Mouse (Mus musculus): Measurements from ENCODE around the gene Ulk4. TPM values are rescaled to one million over a fixed set of nuclear protein-coding genes. Genes with fewer than 3 reads are reported as not detected.

Ulk4 gene
- polyA plus RNA-seq, 1 experiment from 2014 or later: 75.1 TPM

DNA sequence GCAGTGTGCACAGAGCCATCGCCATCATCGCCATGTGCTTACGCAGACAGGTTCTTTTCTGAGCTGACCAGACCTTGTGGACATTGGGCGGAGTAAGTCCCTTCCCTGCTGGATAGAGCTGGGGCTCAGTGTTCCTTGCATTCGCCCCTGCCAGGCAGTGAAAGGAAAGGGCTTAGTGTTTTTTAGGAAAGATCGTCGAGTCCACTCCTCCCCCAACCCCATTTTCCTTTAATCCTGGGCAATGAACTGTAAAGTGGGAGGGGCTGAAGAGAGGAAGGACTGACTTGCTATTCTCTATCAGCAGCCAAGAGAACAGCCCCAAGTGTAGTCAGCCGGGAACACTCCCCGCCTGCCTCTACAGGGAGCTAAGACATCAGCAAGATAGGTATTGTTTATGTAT is 26.8 kb upstream of the Ulk4 start:
- Histone ChIP-seq H3K4me2 (no peak overlapping the region), H3K36me3 (ENCODE audit: control insufficient read depth, insufficient read depth, low read length) (no peaks in the 10 kb centered on the region), H3K9me3 (ENCODE audit: control insufficient read depth, low read length) (no peaks in the 10 kb centered on the region), H3K27ac (ENCODE audit: low read depth, low read length) (no peak overlapping the region), H3K27me3 (replicated peaks; ENCODE audit: control insufficient read depth, insufficient read depth, low read length) (no peaks in the 10 kb centered on the region), H3K4me1 (replicated peaks; ENCODE audit: control insufficient read depth, insufficient read depth, low read length) (peaks cover 21% of the 10 kb centered on the region), H3K9ac (ENCODE audit: low read depth, low read length) (no peak overlapping the region), H3K4me3 (ENCODE audit: low read depth, low read length) (no peak overlapping the region)
- 68% methylated on average over 9 of the region's 9 CpGs for WGBS
- DNase-seq (ENCODE audit: low spot score): no peak
- ATAC-seq (replicated peaks; ENCODE audit: low FRiP score): no peak

DNA sequence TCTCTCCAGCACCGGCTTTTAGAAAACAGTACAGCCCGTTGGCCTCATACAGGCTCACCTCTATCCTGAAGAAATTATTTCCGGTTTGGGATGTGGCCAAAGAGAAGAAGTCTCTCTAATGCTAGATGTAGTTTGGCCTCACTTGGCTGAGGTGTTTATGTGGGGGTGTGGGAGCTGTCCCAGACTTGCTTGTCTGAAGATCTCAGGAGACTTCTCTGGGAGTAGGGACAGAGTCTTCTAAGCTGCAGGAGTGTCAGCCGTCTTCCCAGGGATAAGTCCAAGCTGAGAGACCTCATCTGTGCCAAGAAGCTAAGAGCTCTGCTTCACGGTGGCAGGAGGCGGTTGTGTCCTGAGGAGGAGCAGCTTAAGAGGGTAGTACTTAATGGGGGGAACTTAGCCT is 26.1 kb upstream of the Ulk4 start:
- Histone ChIP-seq H3K27ac (ENCODE audit: low read depth, low read length) (no peak overlapping the region), H3K4me3 (ENCODE audit: low read depth, low read length) (no peak overlapping the region), H3K4me1 (replicated peaks; ENCODE audit: control insufficient read depth, insufficient read depth, low read length) (peaks cover 27% of the 10 kb centered on the region), H3K36me3 (ENCODE audit: control insufficient read depth, insufficient read depth, low read length) (no peaks in the 10 kb centered on the region), H3K27me3 (replicated peaks; ENCODE audit: control insufficient read depth, insufficient read depth, low read length) (no peaks in the 10 kb centered on the region), H3K4me2 (no peak overlapping the region), H3K9me3 (ENCODE audit: control insufficient read depth, low read length) (no peaks in the 10 kb centered on the region), H3K9ac (ENCODE audit: low read depth, low read length) (no peak overlapping the region)
- DNase-seq (ENCODE audit: low spot score) (no peak), ATAC-seq (replicated peaks; ENCODE audit: low FRiP score) (no peak)
- 83% methylated on average over 6 of the region's 6 CpGs for WGBS

DNA sequence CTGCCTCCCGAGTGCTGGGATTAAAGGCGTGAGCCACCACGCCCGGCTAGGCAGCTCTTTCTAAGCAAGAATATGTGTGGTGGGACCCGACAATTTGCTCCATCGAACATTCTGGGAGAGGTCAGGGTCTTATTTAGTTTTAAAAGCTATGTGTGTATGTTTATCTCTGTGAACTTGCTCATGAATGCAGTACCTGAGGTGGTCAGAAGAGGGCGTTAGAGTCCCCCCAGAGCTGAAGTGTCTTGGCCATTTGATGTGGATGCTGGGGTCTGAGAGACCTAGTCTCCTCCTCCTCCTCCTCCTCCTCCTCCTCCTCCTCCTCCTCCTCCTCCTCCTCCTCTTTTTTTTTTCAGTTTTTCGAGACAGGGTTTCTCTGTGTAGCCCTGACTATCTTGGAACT is 25.5 kb upstream of the Ulk4 start:
- 75% methylated on average over 8 of the region's 8 CpGs for WGBS
- Histone ChIP-seq H3K36me3 (ENCODE audit: control insufficient read depth, insufficient read depth, low read length) (no peaks in the 10 kb centered on the region), H3K27me3 (replicated peaks; ENCODE audit: control insufficient read depth, insufficient read depth, low read length) (no peaks in the 10 kb centered on the region), H3K9ac (ENCODE audit: low read depth, low read length) (no peak overlapping the region), H3K9me3 (ENCODE audit: control insufficient read depth, low read length) (no peaks in the 10 kb centered on the region), H3K4me1 (replicated peaks; ENCODE audit: control insufficient read depth, insufficient read depth, low read length) (peaks cover 27% of the 10 kb centered on the region), H3K4me2 (no peak overlapping the region), H3K4me3 (ENCODE audit: low read depth, low read length) (no peak overlapping the region), H3K27ac (ENCODE audit: low read depth, low read length) (no peak overlapping the region)
- DNase-seq (ENCODE audit: low spot score): no peak
- ATAC-seq (replicated peaks; ENCODE audit: low FRiP score): no peak

DNA sequence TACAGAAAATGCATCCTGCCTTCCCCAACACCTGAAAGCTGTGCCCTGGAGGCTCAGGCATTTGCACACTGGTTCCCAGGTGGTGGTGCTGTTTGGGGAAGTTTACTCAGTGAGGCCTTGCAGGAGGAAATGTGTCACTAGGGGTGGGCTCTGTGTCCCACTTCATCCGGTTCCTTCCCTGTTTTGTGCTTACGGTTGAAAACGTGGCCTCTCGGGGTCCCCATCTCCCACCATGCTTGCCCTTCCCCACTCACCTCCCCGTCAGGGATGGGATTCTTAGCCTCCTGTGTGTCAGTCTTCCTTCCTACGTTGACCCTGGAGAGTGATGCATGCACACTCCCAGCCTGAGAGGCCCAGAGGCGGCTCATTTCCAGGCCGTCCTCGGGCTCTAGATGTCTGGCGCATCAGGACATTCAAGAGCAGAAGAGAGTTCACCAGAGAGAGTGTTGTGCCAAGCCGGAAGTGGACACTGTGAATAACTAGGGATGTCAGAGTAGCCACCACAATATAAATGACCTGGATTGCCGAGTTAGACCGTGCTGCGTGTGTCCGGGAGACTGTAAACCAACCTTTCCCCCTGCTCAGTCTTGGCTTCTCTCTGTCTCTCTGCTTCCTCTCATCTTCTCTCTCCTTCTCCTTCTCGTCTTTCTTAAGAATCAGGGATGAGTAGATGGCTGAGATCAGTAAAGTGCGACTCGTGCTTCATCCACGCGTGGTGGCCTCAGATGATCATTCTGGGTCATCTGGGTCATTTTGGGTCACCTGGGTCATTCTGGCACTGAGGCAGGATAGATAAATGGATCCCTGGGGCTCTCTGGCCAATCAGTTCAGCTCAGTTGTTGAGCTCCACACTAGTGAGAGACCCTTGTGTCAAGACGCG is 24.3 kb upstream of the Ulk4 start:
- H3K9me3 ChIP-seq (ENCODE audit: control insufficient read depth, low read length): no peaks in the 10 kb centered on the region
- WGBS: 81% methylated on average over 22 of the region's 22 CpGs
- H3K4me3 ChIP-seq (ENCODE audit: low read depth, low read length): no peak overlapping the region
- ATAC-seq (replicated peaks; ENCODE audit: low FRiP score) (no peak), DNase-seq (ENCODE audit: low spot score) (no peak)
- H3K4me2 ChIP-seq: no peak overlapping the region
- H3K36me3 ChIP-seq (ENCODE audit: control insufficient read depth, insufficient read depth, low read length): no peaks in the 10 kb centered on the region
- peaks cover 7% of the 10 kb centered on the region for H3K27me3 ChIP-seq (replicated peaks; ENCODE audit: control insufficient read depth, insufficient read depth, low read length)
- no peak overlapping the region for H3K27ac ChIP-seq (ENCODE audit: low read depth, low read length)
- peaks cover 30% of the 10 kb centered on the region for H3K4me1 ChIP-seq (replicated peaks; ENCODE audit: control insufficient read depth, insufficient read depth, low read length)
- no peak overlapping the region for H3K9ac ChIP-seq (ENCODE audit: low read depth, low read length)

GRCm38 (mm10) chr9:121299976-121300570 is 23.1 kb upstream of the Ulk4 start:
- H3K27ac ChIP-seq (ENCODE audit: low read depth, low read length): no peak overlapping the region
- no peak overlapping the region for H3K4me2 ChIP-seq
- peaks cover 30% of the 10 kb centered on the region for H3K4me1 ChIP-seq (replicated peaks; ENCODE audit: control insufficient read depth, insufficient read depth, low read length)
- WGBS: 78% methylated on average over 19 of the region's 19 CpGs
- H3K36me3 ChIP-seq (ENCODE audit: control insufficient read depth, insufficient read depth, low read length): no peaks in the 10 kb centered on the region
- no peak overlapping the region for H3K4me3 ChIP-seq (ENCODE audit: low read depth, low read length)
- no peak overlapping the region for H3K9ac ChIP-seq (ENCODE audit: low read depth, low read length)
- peaks cover 14% of the 10 kb centered on the region for H3K27me3 ChIP-seq (replicated peaks; ENCODE audit: control insufficient read depth, insufficient read depth, low read length)
- H3K9me3 ChIP-seq (ENCODE audit: control insufficient read depth, low read length): no peaks in the 10 kb centered on the region
- no peak for ATAC-seq (replicated peaks; ENCODE audit: low FRiP score)
- DNase-seq (ENCODE audit: low spot score): no peak

GRCm38 (mm10) chr9:121299223-121299755 is 22.3 kb upstream of the Ulk4 start:
- 78% methylated on average over 9 of the region's 9 CpGs for WGBS
- Histone ChIP-seq H3K27ac (ENCODE audit: low read depth, low read length) (no peak overlapping the region), H3K4me3 (ENCODE audit: low read depth, low read length) (no peak overlapping the region), H3K9ac (ENCODE audit: low read depth, low read length) (no peak overlapping the region), H3K4me2 (peak overlapping the region; percentile 98), H3K4me1 (replicated peaks; ENCODE audit: control insufficient read depth, insufficient read depth, low read length) (peaks cover 30% of the 10 kb centered on the region), H3K9me3 (ENCODE audit: control insufficient read depth, low read length) (no peaks in the 10 kb centered on the region), H3K36me3 (ENCODE audit: control insufficient read depth, insufficient read depth, low read length) (no peaks in the 10 kb centered on the region), H3K27me3 (replicated peaks; ENCODE audit: control insufficient read depth, insufficient read depth, low read length) (peaks cover 19% of the 10 kb centered on the region)
- ATAC-seq (replicated peaks; ENCODE audit: low FRiP score) (no peak), DNase-seq (ENCODE audit: low spot score) (no peak)

DNA sequence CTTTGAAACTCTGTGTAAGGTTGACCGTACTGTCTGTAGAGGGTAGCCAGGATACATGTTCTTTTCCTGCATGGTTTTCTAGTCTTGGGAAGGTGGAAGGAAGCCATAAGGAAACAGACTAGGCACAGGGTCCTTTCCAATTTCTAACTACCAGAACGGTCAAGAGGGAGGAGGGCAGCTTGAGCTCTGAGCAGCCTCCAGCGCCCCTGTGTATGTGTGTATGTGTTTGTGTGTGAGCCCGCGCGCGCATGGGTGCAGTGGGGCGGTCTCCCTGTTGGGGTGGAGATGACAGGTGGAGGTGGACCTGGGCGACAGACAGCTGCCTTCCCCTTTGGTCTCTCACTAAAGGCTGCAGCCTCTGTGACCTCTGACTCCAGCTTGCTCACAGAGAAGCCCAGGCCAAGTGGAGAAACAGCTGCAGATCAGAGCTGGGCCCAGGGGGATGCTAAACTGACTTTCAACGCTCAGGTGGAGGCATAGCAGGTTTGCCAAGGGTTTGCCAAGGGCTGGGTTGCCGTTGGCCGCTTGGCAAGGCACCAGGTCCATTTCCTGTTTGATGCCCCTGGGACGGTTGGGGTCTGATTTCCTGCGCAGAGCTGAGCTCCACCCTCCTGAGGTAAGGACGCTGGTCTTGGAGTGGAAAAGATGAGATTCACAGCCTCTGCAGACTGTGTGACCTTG is 21.6 kb upstream of the Ulk4 start:
- peaks cover 19% of the 10 kb centered on the region for H3K27me3 ChIP-seq (replicated peaks; ENCODE audit: control insufficient read depth, insufficient read depth, low read length)
- H3K9me3 ChIP-seq (ENCODE audit: control insufficient read depth, low read length): no peaks in the 10 kb centered on the region
- H3K9ac ChIP-seq (ENCODE audit: low read depth, low read length): peak overlapping the region; percentile 90
- WGBS: 35% methylated on average over 15 of the region's 15 CpGs
- no peak overlapping the region for H3K27ac ChIP-seq (ENCODE audit: low read depth, low read length)
- DNase-seq (ENCODE audit: low spot score) (no peak), ATAC-seq (replicated peaks; ENCODE audit: low FRiP score) (no peak)
- H3K36me3 ChIP-seq (ENCODE audit: control insufficient read depth, insufficient read depth, low read length): no peaks in the 10 kb centered on the region
- peak overlapping the region; percentile 77 for H3K4me3 ChIP-seq (ENCODE audit: low read depth, low read length)
- H3K4me1 ChIP-seq (replicated peaks; ENCODE audit: control insufficient read depth, insufficient read depth, low read length): peaks cover 28% of the 10 kb centered on the region
- H3K4me2 ChIP-seq: peak overlapping the region; percentile 98

GRCm38 (mm10) chr9:121298065-121298398 is 21.0 kb upstream of the Ulk4 start:
- H3K4me3 ChIP-seq (ENCODE audit: low read depth, low read length): peak overlapping the region; percentile 77
- peaks cover 27% of the 10 kb centered on the region for H3K4me1 ChIP-seq (replicated peaks; ENCODE audit: control insufficient read depth, insufficient read depth, low read length)
- no peak overlapping the region for H3K27ac ChIP-seq (ENCODE audit: low read depth, low read length)
- no peak for ATAC-seq (replicated peaks; ENCODE audit: low FRiP score)
- H3K4me2 ChIP-seq: peak overlapping the region; percentile 98
- no peaks in the 10 kb centered on the region for H3K9me3 ChIP-seq (ENCODE audit: control insufficient read depth, low read length)
- H3K36me3 ChIP-seq (ENCODE audit: control insufficient read depth, insufficient read depth, low read length): no peaks in the 10 kb centered on the region
- H3K9ac ChIP-seq (ENCODE audit: low read depth, low read length): peak overlapping the region; percentile 90
- 6% methylated on average over 7 of the region's 7 CpGs for WGBS
- DNase-seq (ENCODE audit: low spot score): no peak
- peaks cover 22% of the 10 kb centered on the region for H3K27me3 ChIP-seq (replicated peaks; ENCODE audit: control insufficient read depth, insufficient read depth, low read length)

Data from liver, embryonic 11.5 days (tissue).